Comparison of ENCODE assay signal across 8 mouse cellular contexts in genomic region chrX:141475110-141475509, GRCm38 (mm10). TPM values are rescaled to one million over a fixed set of nuclear protein-coding genes. Genes with fewer than 3 reads are reported as not detected.
A peak's percentile ranks its signal among the peaks of the same experiment; 100 is the strongest.
DNase-seq lines count a peak whose midpoint lies in the region; ATAC-seq and TF ChIP-seq lines count a peak whose summit lies in the region.

Gene Col4a5 (plus strand): TSS chrX:141475385.

- no peak for DNase-seq in CH12.LX (ENCODE audit: extremely low read depth)
- DNase-seq in fibroblast of lung, adult 2 months (ENCODE audit: low read depth), result peak; percentile 37
- DNase-seq in testis, postnatal 14 days (ENCODE audit: low spot score), result peak; percentile 83

- 8% methylated on average over 13 of the region's 13 CpGs for WGBS in bone marrow, adult 2 months
- 10% methylated on average over 13 of the region's 13 CpGs for WGBS in heart, embryonic 12.5 days
- 23% methylated on average over 13 of the region's 13 CpGs for WGBS in kidney, embryonic 14.5 days
- 8% methylated on average over 12 of the region's 13 CpGs for WGBS in liver, embryonic 12.5 days (ENCODE audit: insufficient replicate concordance)

- H3ac ChIP-seq in myocyte (ENCODE audit: control insufficient read depth, insufficient read length), result no peak within 1 kb of the TSS

- H3K4me2 ChIP-seq in CH12.LX (ENCODE audit: insufficient read depth, low read depth, poor library complexity, severe bottlenecking), result peak within 1 kb of the TSS; percentile 88
- H3K4me2 ChIP-seq in heart, embryonic 12.5 days, result peak within 1 kb of the TSS; percentile 65
- peak within 1 kb of the TSS; percentile 52 for H3K4me2 ChIP-seq in kidney, embryonic 14.5 days (replicated peaks; ENCODE audit: low read depth, low read length)
- H3K4me2 ChIP-seq in liver, embryonic 12.5 days, result peak within 1 kb of the TSS; percentile 61
- peak within 1 kb of the TSS; percentile 76 for H3K4me2 ChIP-seq in myocyte (ENCODE audit: low read depth)

- H3K27ac ChIP-seq in CH12.LX (ENCODE audit: insufficient read depth, low read depth), result no peak within 1 kb of the TSS
- no peak within 1 kb of the TSS for H3K27ac ChIP-seq in bone marrow, adult 2 months (ENCODE audit: control insufficient read depth, insufficient read depth, low read depth, low read length, poor library complexity)
- peak within 1 kb of the TSS; percentile 79 for H3K27ac ChIP-seq in heart, embryonic 12.5 days (ENCODE audit: poor library complexity, severe bottlenecking)
- H3K27ac ChIP-seq in kidney, embryonic 14.5 days (ENCODE audit: low read depth, low read length), result peak within 1 kb of the TSS; percentile 55; the same call in 1 of the 2 replicates
- no peak within 1 kb of the TSS for H3K27ac ChIP-seq in liver, embryonic 12.5 days

- no peak for TF ChIP-seq EP300 in CH12.LX (IDR thresholded peaks at IDR 0.05; ENCODE audit: low read length)

- dilution Hi-C loops in CH12.LX (cut with MboI; ENCODE audit: extremely low pct_ligation_motif_present, extremely low pct_unique_long_range_greater_than_20kb, low sequenced_read_pairs), result no loop called here

- in situ Hi-C loops in CH12.LX (cut with MboI; ENCODE audit: low pct_ligation_motif_present, low pct_unique_long_range_greater_than_20kb, low sequenced_read_pairs), result no loop called here

- peak within 1 kb of the TSS in 1 of 3 experiments; percentile 30 for H3K4me3 ChIP-seq in CH12.LX (replicated peaks in 1 of 3; ENCODE audit: low read depth in 2 of 3, low read length in 2 of 3, poor library complexity in 1 of 3)
- H3K4me3 ChIP-seq in bone marrow, adult 2 months (replicated peaks; ENCODE audit: control insufficient read depth, low read depth, low read length), result peak within 1 kb of the TSS; percentile 15
- peak within 1 kb of the TSS; percentile 56 for H3K4me3 ChIP-seq in heart, embryonic 12.5 days
- peak within 1 kb of the TSS; percentile 50 for H3K4me3 ChIP-seq in kidney, embryonic 14.5 days (ENCODE audit: low read length)
- H3K4me3 ChIP-seq in liver, embryonic 12.5 days, result peak within 1 kb of the TSS; percentile 44
- H3K4me3 ChIP-seq in myocyte, result peak within 1 kb of the TSS; percentile 51

- H3K36me3 ChIP-seq in CH12.LX (replicated peaks in 1 of 2; ENCODE audit: control insufficient read depth in 1 of 2, insufficient read depth in 1 of 2, low read length in 1 of 2) (no peaks in the 10 kb centered on the region), myocyte (ENCODE audit: control insufficient read depth, insufficient read depth) (no peaks in the 10 kb centered on the region)
- no peaks in the 10 kb centered on the region for H3K36me3 ChIP-seq in heart, embryonic 12.5 days
- no peaks in the 10 kb centered on the region for H3K36me3 ChIP-seq in kidney, embryonic 14.5 days (ENCODE audit: control insufficient read depth, insufficient read depth, low read length)
- no peaks in the 10 kb centered on the region for H3K36me3 ChIP-seq in liver, embryonic 12.5 days

- TF ChIP-seq CTCF in CH12.LX (conservative IDR thresholded peaks at IDR 0.05 in 1 of 2, IDR thresholded peaks at IDR 0.05 in 1 of 2; ENCODE audit: low read depth in 2 of 2, low read length in 2 of 2), result no peak
- no peak for TF ChIP-seq CTCF in bone marrow, adult 2 months (IDR thresholded peaks at IDR 0.05; ENCODE audit: control insufficient read depth, insufficient read depth, low read length)

- H3K9me3 ChIP-seq in CH12.LX (replicated peaks; ENCODE audit: low read length), result no peaks in the 10 kb centered on the region
- no peaks in the 10 kb centered on the region for H3K9me3 ChIP-seq in heart, embryonic 12.5 days (replicated peaks)
- H3K9me3 ChIP-seq in kidney, embryonic 14.5 days (ENCODE audit: control insufficient read depth, low read length), result no peaks in the 10 kb centered on the region
- no peaks in the 10 kb centered on the region for H3K9me3 ChIP-seq in liver, embryonic 12.5 days (replicated peaks)

- H3K27me3 ChIP-seq in CH12.LX (replicated peaks) (no peaks in the 10 kb centered on the region), myocyte (ENCODE audit: control insufficient read depth, insufficient read depth, insufficient read length) (no peaks in the 10 kb centered on the region)
- no peaks in the 10 kb centered on the region for H3K27me3 ChIP-seq in heart, embryonic 12.5 days (replicated peaks)
- no peaks in the 10 kb centered on the region; the same call in 1 of the 2 replicates for H3K27me3 ChIP-seq in kidney, embryonic 14.5 days (ENCODE audit: control insufficient read depth, insufficient read depth, low read length)
- peaks cover 13% of the 10 kb centered on the region; the same call in 1 of the 2 replicates for H3K27me3 ChIP-seq in liver, embryonic 12.5 days (replicated peaks)

- no peak for TF ChIP-seq POLR2A in CH12.LX (IDR thresholded peaks at IDR 0.05; ENCODE audit: low read depth, low read length)
- TF ChIP-seq POLR2A in bone marrow, adult 2 months (IDR thresholded peaks at IDR 0.05; ENCODE audit: borderline replicate concordance, control insufficient read depth, low read depth, low read length), result no peak
- TF ChIP-seq POLR2A in myocyte (IDR thresholded peaks at IDR 0.05; ENCODE audit: insufficient read length, low read depth), result no peak

- H3K9ac ChIP-seq in CH12.LX (ENCODE audit: insufficient read depth, low read depth), result no peak within 1 kb of the TSS
- peak within 1 kb of the TSS; percentile 68 for H3K9ac ChIP-seq in heart, embryonic 12.5 days
- peak within 1 kb of the TSS; percentile 51; the same call in 1 of the 2 replicates for H3K9ac ChIP-seq in kidney, embryonic 14.5 days (ENCODE audit: low read depth, low read length)
- no peak within 1 kb of the TSS for H3K9ac ChIP-seq in liver, embryonic 12.5 days

- no peak for TF ChIP-seq RAD21 in CH12.LX (IDR thresholded peaks at IDR 0.05; ENCODE audit: low read depth, low read length)

- no peaks in the 10 kb centered on the region for H3K4me1 ChIP-seq in CH12.LX (ENCODE audit: control insufficient read depth in 1 of 2, insufficient read depth in 2 of 2)
- no peaks in the 10 kb centered on the region for H3K4me1 ChIP-seq in bone marrow, adult 2 months (ENCODE audit: control insufficient read depth, insufficient read depth, low read length)
- no peaks in the 10 kb centered on the region for H3K4me1 ChIP-seq in heart, embryonic 12.5 days (replicated peaks)
- no peaks in the 10 kb centered on the region for H3K4me1 ChIP-seq in kidney, embryonic 14.5 days (ENCODE audit: control insufficient read depth, insufficient read depth, low read length)
- no peaks in the 10 kb centered on the region for H3K4me1 ChIP-seq in liver, embryonic 12.5 days

- H3K79me2 ChIP-seq in CH12.LX (replicated peaks; ENCODE audit: control insufficient read depth, extremely low read depth, insufficient read depth, poor library complexity, severe bottlenecking) (no peaks in the 10 kb centered on the region), myocyte (ENCODE audit: control insufficient read depth, insufficient read depth) (no peaks in the 10 kb centered on the region)

- peak; percentile 77 for ATAC-seq in heart, embryonic 12.5 days (ENCODE audit: insufficient number of reproducible peaks, low FRiP score)
- peak; percentile 94 for ATAC-seq in kidney, embryonic 14.5 days (ENCODE audit: low FRiP score, low TSS enrichment)
- 0 out of 2 replicates have a peak, but pooled peaks have one; percentile 49 for ATAC-seq in liver, embryonic 12.5 days

TF ChIP-seq in CH12.LX, 34 proteins besides CTCF, POLR2A, EP300 and RAD21:
- no peak for TF ChIP-seq USF1 (IDR thresholded peaks at IDR 0.05; ENCODE audit: low read depth, low read length)
- no peak for TF ChIP-seq USF2 (conservative IDR thresholded peaks at IDR 0.05; ENCODE audit: low read depth, low read length)

TF ChIP-seq in myocyte, 11 proteins besides CTCF, POLR2A, EP300 and RAD21:
- TF ChIP-seq SRF (IDR thresholded peaks at IDR 0.05; ENCODE audit: control insufficient read depth, insufficient read length, low read depth) (no peak), TCF12 (IDR thresholded peaks at IDR 0.05; ENCODE audit: insufficient read depth, poor library complexity, severe bottlenecking) (no peak), TCF3 (IDR thresholded peaks at IDR 0.05; ENCODE audit: insufficient read length, low read depth) (no peak), REST (IDR thresholded peaks at IDR 0.05; ENCODE audit: insufficient read depth, insufficient read length) (no peak), CEBPB (IDR thresholded peaks at IDR 0.05; ENCODE audit: insufficient read depth, poor library complexity, severe bottlenecking) (no peak)

RNA-seq across cellular contexts. Expression of gene Col4a5, which starts in this region (rescaled TPM):
- total RNA-seq in CH12.LX (2012; rRNA removed) (not detected in 2 replicates), CH12.LX (2014; rRNA removed) (not detected in 2 replicates)
- polyA plus RNA-seq in CH12.LX (2012; ENCODE audit: insufficient read length, low read depth) (not detected in 2 replicates), myocyte (2012; fragmentation: generic; extraction: Trizol) (10.1 TPM)
- not detected in 2 replicates for polyA plus RNA-seq in bone marrow, adult 2 months (2011; ENCODE audit: insufficient read depth, insufficient read length, low replicate concordance, missing spikeins)
- 72.1 and 76.3 TPM in 2 replicates for polyA plus RNA-seq in heart, embryonic 12.5 days (2016; fragmentation: Nextera tagmentation; extraction: Ambion mirVana)
- polyA plus RNA-seq in kidney, embryonic 14.5 days (2014; fragmentation: Nextera tagmentation; extraction: Ambion mirVana), result 16.3 and 21.0 TPM in 2 replicates
- 2.0 and 2.2 TPM in 2 replicates for polyA plus RNA-seq in liver, embryonic 12.5 days (2016; fragmentation: Nextera tagmentation; extraction: Ambion mirVana)

Comparison
In these comparisons a context has a peak if more than half of its experiments do, and no peak if none do; other contexts are left out.
1. H3K27ac ChIP-seq: peak in heart, embryonic 12.5 days (single experiment) and kidney, embryonic 14.5 days (single experiment); none in CH12.LX (single experiment), bone marrow, adult 2 months (single experiment) and liver, embryonic 12.5 days (single experiment).
2. H3K9ac ChIP-seq: peak in heart, embryonic 12.5 days (single experiment) and kidney, embryonic 14.5 days (single experiment); none in CH12.LX (single experiment) and liver, embryonic 12.5 days (single experiment).
3. Peak in every context shown above with its lines, with median percentiles within 50 percentile points of each other: H3K4me2 ChIP-seq and ATAC-seq.